Mouse (Mus musculus): ENCODE data around the gene Enam.
"Not testable (repeated sequence)": the region's sequence is repeated elsewhere in the genome, so short reads cannot be mapped to it uniquely, and the experiment has no call there.

Enam gene

DNA sequence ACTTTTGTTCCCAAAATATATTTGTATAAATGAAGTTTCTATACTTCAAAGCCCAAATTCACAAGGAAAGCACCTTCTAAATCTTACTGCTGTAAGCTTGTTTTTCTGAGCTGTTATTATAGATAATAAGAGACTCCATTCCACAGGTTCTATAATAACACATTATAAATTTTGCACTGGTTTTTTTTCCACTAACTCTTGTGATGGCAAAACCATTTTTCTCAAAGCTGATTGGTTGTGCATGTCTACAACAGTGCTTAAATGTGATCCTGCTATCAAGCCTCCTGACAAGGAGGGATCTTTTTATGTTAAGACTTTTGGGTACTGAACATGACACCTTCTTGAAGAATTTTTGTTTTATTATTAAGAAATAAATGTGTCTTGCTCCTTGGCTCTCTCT is at the start of gene Enam:
Gene Enam (plus strand): TSS at position 301 of the 400 bp plus-strand sequence.
- no peak for DNase-seq (ENCODE audit: low spot score in 2 of 2)

DNA sequence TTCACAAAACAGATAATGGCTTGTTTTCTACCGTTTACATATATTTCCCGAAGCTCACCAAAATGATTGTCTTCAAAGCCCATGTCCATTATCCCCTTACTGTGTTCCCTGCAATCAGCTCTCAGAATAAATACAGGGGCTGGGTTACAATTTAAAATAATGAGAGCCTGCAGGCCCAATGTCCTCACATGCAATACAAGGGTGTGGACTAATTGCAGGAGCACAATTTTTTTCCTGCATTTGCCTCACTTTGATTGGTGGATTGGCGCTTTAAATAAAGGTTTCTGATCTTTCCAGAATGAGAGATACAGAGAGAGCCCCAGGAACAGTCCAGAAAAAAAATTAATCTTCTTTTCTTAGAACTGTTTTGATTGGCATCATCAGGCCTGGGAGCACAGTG is 32.1 kb upstream of the Enam start, which contains the start of gene Ambn:
Gene Ambn (plus strand): TSS at position 301 of the 400 bp plus-strand sequence.
- no peak for DNase-seq (ENCODE audit: low spot score in 2 of 2)

DNA sequence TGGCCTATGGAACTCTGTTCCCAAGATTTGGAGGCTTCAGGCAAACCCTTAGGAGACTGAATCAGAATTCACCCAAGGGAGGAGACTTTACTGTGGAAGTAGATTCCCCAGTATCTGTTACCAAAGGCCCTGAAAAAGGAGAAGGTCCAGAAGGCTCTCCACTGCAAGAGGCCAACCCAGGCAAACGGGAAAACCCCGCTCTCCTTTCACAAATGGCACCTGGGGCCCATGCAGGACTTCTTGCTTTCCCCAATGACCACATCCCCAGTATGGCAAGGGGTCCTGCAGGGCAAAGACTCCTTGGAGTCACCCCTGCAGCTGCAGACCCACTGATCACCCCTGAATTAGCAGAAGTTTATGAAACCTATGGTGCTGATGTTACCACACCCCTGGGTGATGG is 20.3 kb upstream of the Enam start:
- no peak for DNase-seq (ENCODE audit: low spot score in 2 of 2)

DNA sequence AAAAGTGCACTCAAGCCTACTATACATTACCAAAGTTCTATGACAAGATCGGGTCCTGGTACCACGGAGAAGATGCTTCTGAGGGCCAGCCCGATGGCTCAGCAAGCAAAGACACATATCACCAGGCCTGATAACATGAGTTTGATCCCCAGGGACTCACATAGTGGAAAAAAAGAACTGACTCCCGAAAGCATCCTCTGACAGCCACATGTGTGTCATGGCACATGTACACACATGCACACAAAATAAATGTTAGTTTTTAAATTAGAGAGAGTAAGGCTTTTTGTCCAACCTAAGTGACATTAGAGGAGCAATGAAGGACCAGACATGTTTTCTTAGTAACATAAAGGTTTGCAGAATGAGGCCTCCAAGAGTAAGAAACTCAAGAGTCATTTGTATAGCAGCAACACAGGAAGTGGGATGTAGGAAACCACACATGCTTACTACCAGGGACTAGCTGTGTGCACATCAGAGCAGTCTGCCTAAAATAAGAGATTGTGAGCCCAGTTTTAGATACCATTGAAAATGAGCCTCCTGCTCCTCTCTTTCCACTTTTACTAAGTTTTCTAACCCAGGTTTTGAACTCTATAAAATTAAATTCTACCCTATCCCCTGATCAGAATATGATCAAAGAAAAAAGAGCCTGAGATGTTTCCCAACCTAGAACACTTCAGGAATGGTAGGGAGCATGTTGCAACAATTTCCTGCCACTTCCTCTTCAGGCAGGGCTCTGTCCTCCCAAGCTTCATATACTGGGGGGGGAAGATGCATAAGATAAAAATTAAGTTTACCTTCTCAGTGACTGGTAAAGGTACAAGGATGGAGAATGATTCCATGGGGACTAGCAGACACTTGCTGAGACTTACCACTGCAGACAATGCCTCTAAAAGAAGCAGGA is 18.7 kb upstream of the Enam start:
- DNase-seq (ENCODE audit: low spot score in 2 of 2), result no peak

DNA sequence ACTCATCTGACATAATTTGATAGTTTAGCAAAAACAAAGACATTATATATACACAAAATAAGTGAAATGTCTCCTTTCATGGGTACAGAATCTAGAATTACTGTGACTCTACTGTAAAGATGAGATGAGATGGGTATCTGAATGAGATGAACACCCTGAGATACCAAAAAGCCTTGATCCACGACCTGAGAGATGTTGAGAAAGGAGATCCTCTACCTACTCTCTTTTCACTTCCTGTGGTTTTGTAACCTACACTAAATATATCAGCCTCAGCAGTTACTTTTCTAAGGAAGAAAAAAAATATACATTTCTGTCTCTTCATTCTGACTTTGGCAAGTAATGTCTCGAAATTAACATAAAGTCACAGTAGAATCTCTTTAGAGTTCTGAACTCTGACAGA is 1.2 kb downstream of the Enam start:
- DNase-seq (ENCODE audit: low spot score in 2 of 2), result no peak

DNA sequence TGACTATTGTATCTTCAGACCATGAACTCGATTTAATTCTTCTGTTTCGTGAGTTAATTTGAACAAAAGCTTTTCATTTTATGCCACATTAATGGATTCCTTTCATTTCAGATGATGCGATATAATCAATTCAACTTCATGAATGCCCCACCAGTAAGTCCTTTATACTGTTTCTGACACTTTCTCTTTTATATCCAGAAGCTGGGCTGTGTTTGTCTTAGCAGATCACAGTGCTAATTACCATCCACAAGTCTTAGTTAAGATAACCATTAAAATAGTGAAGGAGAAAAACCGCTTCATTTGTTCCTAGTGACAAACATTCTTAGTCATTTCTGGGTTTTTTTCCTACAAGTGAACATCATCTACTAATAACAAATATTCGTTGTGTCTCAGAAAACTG is 3.3 kb downstream of the Enam start:
- DNase-seq (ENCODE audit: low spot score in 2 of 2), result no peak

DNA sequence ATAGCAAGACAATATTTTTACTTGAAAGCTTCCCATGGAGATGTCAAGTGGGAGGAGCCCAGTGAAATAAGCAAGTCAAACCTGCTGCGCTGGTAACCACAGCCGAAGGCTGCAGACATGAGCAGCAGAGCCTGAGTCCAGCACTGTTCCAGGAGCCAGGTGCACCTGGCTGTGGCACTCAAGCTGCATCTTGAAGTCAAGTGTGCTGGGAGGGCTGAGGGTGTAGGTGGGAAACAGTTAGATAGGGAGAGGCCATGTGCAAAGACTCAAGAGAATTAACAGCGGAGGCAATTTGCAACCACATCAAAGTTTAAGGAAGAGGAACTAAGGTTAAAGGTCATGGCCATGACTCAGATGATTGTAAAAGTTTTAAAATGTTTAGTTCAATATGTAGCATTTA is 12.0 kb downstream of the Enam start:
- DNase-seq (ENCODE audit: low spot score in 2 of 2), result no peak

DNA sequence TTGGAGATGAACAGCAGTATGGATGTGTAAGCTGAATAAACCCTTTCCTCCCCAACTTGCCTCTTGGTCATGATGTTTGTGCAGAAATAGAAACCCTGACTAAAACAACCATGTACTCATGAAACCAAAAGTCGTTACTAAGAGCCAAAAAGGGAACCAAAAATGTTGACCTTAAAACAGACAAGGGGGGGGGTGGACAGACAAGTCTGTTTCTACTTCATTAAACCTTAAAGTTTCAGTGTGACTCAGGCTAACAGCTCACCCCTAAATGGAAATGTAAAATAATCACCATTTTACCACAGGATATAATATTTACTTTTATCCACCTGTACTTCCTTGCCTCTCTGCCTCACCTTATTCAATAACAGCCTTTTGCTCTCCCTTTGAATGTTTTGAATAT is 20.8 kb downstream of the Enam start:
- DNase-seq (ENCODE audit: low spot score in 2 of 2), result no peak

DNA sequence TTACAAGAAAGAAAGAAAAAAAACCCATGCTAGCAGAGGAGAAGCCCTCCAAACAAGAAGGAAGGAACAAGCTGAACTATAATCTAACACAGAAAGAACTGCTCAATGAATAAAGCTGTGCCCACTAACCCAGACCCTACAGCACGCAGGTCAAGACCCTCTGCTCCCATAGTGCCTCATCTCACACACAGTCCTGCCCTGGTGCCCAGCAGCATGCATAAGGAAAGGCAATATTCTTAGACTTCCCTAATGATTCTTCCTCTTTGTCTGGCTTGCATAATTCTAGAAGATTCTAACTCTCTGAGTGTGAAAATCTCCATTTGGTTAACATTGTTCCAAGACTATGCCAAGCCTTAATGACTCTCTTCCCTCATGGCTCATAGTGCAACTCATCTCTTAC is 21.2 kb downstream of the Enam start:
- no peak for DNase-seq (ENCODE audit: low spot score in 2 of 2)

DNA sequence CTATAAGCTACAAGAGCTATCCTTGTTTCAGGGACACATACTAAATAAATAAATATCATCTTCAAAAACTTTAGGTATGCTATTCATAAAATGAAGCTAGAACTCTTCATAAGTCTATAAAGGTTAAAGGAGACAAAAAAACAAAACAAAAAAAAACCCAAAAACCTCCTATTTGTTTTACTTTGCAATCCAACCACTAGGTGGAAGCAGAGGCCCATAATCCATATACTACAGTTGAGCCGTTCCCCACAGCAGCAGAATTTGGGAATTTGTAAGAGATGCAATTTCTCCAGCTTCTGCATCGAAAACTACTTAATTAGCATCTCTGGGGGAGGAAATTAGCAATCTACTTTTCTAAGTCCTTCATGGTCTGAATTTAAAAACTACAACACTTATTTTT is 31.5 kb downstream of the Enam start:
- peak in 1 of 2 experiments; percentile 43 for DNase-seq (ENCODE audit: low spot score in 2 of 2)

DNA sequence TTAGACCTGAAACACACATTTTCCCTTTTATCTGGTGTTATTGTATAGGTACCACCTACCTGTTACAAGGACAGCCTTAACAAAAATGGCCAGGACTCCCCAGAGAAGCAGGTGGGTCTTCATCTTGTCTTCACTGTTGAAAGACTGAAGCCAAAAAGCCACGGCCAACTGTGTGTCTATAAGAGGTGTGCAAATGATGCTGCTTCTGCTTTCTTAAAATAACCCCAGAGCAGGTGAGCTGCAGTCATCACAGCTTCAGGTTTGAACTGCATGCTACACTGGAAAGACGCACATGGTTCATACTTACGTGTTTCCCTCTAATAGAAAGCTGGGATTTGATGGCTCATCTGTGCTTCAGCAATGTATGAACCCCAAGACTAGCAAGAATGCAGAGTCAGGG is 39.9 kb downstream of the Enam start, which contains the start of gene Jchain:
Gene Jchain (minus strand): TSS at position 235 of the 400 bp plus-strand sequence.
- no peak for DNase-seq (ENCODE audit: low spot score in 2 of 2)

DNA sequence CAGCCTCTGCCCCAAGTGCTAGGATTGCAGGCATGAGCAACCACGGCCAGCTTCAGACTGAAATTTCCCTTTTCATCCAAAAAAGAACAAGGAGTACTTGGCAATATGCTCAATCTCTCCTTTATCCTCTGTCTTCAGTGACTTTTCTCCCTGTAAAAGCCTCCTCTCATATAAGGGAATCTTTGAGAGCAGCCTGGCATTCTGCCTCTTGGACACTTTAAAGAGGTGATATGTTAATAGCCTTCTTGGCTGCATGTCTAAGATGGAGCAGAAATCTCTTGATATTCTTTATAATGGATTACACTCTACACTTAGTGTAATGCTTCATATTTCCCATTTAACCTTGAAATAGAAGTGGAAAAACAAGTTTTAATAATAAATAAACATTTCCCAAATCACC is 43.1 kb downstream of the Enam start:
- DNase-seq (ENCODE audit: low spot score in 2 of 2), result no peak

DNA sequence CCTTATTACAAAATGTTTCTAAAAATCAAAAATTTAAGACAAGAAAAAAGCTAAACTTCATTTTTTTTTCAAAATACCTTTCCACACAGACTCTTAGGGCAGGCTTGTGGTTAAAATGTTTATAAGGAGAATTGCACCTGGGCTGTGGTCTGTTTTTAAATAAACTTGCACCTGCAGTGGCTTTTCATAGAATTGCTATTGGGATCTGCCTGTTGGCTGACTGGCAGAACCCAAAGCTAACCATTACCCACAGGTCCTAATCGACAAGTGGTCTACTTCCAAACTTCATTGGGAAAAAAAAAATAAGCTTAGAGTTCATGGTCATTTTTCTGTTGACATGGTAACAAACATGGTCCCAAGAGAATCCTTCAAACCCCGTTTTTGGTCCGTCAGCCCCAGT is 46.9 kb downstream of the Enam start:
- DNase-seq (ENCODE audit: low spot score in 2 of 2), result no peak

DNA sequence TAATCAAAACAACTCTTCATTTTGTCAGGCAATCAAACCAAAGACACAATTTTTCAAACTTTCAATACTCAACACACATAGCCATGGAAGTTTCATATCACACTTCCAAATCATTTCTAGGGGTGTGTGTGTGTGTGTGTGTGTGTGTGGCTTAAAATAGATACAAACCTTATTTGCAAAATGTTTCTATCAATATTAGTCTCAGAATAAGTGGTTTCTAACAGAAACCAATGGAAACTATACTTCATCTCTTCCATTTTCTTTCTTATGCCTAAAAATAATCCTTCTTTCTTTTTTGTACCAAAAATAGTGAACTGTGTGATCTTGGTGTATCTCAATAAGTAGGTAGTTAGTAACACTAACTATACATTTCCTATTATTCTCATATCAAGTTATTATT is 53.1 kb downstream of the Enam start:
- no peak for DNase-seq (ENCODE audit: low spot score in 2 of 2)

DNA sequence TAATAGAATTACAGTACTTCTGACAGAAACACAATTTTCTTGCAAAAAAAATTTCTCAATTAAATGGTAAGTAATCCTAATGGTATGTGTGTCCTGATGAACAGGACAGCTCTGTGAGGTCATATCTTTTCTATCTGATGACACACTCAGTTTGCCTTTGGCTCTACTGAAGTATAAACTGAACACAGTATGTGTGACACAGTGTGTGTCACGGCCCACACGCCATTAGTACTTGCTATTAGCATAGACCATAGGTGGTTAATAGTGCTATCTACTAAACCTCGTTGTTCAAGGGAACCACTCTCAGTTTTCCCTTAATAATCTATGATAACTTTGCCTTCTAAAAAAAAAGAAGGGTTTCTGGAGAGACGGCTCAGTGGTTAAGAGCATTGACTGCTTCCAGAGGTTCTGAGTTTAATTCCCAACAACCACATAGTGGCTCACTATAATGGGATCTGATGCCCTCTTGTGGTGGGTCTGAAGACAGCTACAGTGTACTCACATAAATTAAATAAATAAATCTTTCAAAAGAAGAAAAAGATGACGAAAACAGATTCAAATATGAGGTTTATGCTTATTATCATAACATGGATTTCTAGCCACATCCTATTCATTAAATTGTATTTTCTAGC is 55.0 kb downstream of the Enam start:
- DNase-seq (ENCODE audit: low spot score in 2 of 2), result peak; percentile 48 to 62

DNA sequence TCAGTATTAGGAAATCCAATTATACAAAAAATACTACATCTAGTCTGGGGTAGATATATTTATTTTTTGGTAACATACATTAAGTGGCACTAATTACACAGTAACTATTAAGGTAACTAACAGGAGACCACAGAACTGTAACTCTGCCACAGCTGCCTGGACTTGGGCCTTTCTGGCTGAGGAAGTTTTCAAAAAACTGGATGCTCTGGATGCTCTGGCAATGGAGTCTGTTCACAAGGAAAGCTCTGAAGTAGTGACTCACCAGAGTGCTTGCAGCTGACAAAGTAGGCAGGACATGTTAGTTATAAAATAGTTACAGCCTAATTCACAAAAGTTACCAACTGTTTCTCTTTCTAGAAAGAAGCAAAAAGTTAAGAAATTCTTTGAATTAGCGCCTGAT is 56.6 kb downstream of the Enam start:
- DNase-seq (ENCODE audit: low spot score in 2 of 2), result not testable (repeated sequence)

DNA sequence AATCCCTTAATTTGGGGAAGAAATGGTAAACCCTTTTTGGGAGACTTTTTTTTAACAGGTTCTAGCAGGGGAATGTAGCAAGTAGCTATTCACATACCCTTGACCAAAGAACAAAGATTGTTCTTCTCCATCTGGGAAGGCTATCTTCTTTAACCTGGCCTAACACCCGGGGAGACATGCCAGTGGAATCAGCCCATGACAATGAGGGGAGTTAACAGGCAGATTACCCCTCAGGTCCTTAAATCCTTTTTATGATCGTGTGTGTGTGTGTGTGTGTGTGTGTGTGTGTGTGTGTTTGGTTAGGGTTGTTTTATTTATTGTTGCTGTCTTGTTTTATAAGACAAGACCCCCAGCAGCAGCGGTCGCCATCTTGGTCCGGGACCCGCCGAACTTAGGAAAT is 57.8 kb downstream of the Enam start:
- DNase-seq (ENCODE audit: low spot score in 2 of 2), result no peak

DNA sequence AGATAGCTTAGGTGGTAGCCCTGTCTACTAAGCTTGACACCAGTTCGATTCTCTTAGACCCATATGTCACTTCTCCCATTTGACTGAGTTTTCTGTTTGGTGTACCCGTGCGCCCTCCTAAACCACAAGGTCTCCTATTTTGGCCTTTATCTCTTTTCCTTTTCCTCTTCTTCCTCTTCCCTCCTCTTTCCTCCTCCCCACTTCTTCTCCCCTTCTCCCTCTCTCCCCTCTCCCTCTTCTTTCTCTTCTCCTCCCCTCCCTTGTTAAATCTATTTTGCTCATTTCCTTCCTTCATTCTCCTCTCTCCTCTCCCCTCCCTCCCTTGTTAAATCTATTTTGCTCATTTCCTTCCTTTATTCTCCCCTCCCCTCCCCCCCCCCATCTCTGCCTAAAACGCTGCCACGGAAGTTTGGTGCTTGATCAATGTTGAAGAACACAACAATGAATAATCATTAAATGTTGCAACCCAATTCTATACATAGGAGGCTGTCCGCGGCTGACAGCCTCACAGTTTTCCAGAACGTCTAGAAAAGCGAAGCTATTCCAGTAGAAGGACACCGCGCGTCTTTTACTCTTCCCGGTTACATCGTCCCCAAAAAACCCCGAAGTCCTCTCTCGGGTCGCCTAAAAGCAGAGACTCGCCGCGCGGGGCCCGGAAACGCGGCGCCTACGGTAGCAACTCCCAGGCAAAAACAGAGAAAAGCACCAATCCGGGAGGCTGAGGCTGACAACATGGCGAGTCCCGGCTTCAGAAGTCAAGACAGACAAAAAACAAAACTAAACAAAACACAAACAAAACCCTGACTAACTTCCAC is 65.7 kb downstream of the Enam start:
- DNase-seq (ENCODE audit: low spot score in 2 of 2), result no peak

DNA sequence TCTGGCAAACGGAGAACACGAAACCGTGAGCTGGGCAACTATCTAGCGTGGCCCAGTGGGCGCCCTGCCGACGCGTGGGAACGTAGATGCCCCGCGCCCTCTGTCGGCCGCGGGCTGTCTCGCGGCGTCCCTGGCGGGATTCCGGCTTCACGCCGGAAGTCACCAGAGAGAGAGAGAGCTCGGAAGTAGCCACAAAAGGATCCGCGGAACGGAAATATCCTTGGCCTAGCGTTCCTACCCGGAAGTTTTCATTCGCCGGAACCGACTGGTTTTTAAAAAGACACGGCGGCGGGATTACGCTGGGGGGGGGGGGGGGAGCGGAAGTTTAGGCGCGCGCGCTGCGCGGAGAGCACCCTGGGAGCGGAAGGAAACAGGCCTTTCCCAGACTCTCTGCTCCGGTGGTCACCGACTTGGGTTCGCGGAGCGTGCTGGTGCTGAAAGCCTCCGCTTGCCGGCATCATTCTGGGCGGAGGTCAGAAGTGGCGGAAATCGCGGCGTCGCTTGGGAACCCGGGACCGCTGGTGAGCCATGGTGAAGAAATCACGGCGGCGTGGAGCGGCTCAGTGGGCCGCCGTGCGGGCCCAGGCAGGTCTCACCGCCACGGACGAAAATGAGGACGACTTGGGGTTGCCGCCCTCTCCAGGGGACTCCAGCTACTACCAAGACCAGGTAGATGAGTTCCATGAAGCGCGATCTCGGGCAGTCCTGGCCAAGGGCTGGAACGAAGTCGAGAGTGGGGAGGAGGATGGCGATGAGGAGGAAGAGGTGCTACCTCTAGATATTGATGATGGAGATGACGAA is 66.5 kb downstream of the Enam start, which contains the start of gene Utp3:
Gene Utp3 (plus strand): TSS at position 377 of the 801 bp plus-strand sequence.
- DNase-seq (ENCODE audit: low spot score in 2 of 2), result peak; percentile 97
